Mouse (Mus musculus): ENCODE data around the gene 2310007B03Rik.

DNA sequence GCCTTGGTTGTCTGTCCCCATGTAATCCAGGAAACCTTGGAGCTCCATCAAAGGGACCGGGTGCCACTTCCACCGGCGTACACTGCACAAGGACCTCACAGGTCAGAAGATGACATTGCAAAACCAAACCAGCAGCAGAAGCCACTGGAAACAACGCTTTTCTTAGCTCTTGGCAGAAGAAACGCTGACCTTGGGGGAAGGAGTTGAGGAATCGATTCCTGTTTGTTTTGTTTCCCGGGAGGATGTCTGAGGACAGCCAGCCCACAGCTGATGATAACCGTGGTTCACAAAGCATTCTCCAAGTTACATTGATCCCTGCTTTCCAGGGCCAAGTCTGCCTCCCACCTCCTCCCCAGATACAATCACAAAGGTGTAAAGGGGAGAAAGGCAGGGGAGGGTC, 36.7 kb downstream of the 2310007B03Rik start:
- TF ChIP-seq CHD2 (IDR thresholded peaks at IDR 0.05; ENCODE audit: low read depth, low read length) = no peak
- no peak for TF ChIP-seq MAFK (IDR thresholded peaks at IDR 0.05; ENCODE audit: insufficient read depth, low read depth, low read length)
- no peak for TF ChIP-seq ZNF384 (IDR thresholded peaks at IDR 0.05; ENCODE audit: low read depth, low read length)
- no peak for TF ChIP-seq ZC3H11A (IDR thresholded peaks at IDR 0.05; ENCODE audit: borderline replicate concordance, low read depth, low read length)

Measured in ES-E14 (cell line).